Mouse (Mus musculus): ENCODE results near the gene Vars. TPM values are rescaled to one million over a fixed set of nuclear protein-coding genes. Genes with fewer than 3 reads are reported as not detected.
"Not testable (repeated sequence)": the region's sequence is repeated elsewhere in the genome, so short reads cannot be mapped to it uniquely, and the experiment has no call there.

Vars gene
- total RNA-seq, 2 experiments from 2014 or later = 25.7 to 26.9 TPM

GRCm38 (mm10) chr17:35019894-35020293 lies 19.1 kb downstream of the Vars start:
- intact Hi-C loops (cut with DNase I) = loop anchor here (1.0 to 10.0 kb wide), 3 partner anchors 42 to 215 kb away; partner anchors contain the start of genes Atp6v1g2, Ly6g6d, Ly6g6e and Nfkbil1
- DNase-seq (ENCODE audit: low spot score) = no peak

- intact Hi-C loops (cut with DNase I) = loop anchor here (1.0 to 10.0 kb wide), 3 partner anchors 42 to 214 kb away; partner anchors contain the start of genes Atp6v1g2, Ly6g6d, Ly6g6e and Nfkbil1
- no peak for DNase-seq (ENCODE audit: low spot score)
Observed at GRCm38 (mm10) chr17:35020551-35020950, 19.8 kb downstream of the Vars start.

DNA sequence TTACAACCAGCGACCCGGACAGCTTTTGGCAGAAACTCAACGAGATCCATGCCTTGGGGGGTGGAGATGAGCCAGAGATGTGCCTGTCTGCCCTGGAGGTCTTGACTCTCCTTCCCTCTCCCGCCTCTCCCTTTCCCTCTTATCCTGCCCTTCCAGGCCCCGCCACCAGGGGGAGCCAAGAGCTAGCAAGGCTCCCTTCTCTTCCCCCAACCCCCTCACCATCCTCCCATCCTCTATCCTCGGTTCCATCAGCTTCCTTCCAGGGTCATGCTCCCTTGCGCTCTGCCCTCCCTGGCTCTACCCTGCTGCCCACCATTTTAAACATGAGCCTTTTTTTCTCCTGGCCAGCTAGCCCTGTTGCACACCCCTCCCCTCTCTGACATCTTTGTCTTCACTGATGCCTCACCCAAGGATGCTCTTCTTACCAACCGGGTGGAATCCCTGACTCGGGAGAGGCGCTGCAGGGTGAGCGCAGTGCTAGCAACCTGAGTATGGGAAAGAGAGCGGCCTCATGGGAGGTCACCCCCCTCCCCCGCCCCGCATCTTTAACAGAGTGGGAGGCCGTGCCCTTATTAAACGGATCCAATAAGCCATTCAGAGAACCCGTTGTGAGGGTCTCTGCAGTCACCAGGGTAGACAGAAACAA lies 20.5 kb downstream of the Vars start:
- intact Hi-C loops (cut with DNase I) = loop anchor here (1.0 to 10.0 kb wide), 4 partner anchors 38 to 214 kb away; partner anchors contain the start of genes Atp6v1g2, Ddah2, Ly6g6d and Ly6g6e
- peak; percentile 72 for DNase-seq (ENCODE audit: low spot score)

DNA sequence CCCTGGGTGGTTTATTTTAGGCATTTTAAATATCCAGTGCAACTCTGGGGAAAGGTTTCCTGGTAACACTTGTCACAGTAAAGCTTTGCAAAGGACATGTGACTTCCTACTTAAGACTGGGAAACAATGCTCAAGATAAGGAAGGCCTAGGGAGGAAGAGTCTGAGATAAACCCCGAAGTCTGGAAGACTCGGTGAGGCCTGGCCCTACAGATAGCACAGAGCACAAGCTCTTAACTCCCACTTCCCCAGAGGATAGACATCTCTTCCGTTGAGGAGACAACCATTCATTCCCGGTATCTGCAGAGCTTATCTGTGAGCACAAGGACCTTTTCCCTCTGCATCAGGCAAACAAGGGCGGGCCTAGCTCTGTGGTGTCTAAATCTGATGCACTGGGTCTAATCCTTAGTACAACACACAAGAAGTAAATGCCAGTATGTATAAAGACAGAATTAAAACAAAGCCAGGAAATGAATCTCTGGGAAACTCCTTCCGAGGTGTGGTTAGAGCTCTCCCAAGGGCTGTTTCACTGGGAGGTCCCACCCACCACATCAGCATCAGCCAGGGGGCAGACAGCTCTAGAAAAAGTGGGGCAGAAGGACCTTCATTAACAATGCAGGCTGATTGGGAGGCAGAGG lies 21.2 kb downstream of the Vars start:
- no peak for DNase-seq (ENCODE audit: low spot score)
- intact Hi-C loops (cut with DNase I) = loop anchor here (1.0 to 10.0 kb wide), 5 partner anchors 23 to 213 kb away; partner anchors contain the start of genes Atp6v1g2, Ddah2, Ly6g6d and Ly6g6e

GRCm38 (mm10) chr17:35022541-35023060 lies 21.8 kb downstream of the Vars start:
- intact Hi-C loops (cut with DNase I) = loop anchor here (2.0 to 10.0 kb wide), 3 partner anchors 22 to 212 kb away; partner anchors contain the start of genes Atp6v1g2, Ly6g6d, Ly6g6e and Nfkbil1
- no peak for DNase-seq (ENCODE audit: low spot score)

DNA sequence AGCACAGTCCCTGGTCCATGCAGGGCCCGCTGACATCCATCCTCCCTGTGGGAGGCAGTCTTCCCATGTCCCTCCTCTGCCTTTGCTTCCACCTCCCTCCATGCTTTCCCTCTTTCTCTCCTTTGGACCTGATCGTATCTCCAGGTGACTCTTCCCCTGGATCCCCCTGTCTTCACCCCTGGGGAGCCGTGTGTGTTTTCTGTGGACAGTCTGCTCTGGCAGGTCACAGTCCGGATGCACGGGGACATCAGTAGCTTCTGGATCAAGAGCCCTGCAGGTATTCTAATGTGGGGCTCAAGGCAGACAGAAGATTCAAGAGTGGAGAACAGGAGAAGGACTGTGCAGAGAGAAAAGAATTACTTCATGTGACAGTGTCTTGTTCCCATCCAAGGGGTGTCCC lies 22.4 kb downstream of the Vars start:
- intact Hi-C loops (cut with DNase I) = loop anchor here (2.0 to 10.0 kb wide), 3 partner anchors 22 to 212 kb away; partner anchors contain the start of genes Atp6v1g2, Ly6g6d, Ly6g6e and Nfkbil1
- DNase-seq (ENCODE audit: low spot score) = no peak

- intact Hi-C loops (cut with DNase I) = loop anchor here (2.0 to 10.0 kb wide), 3 partner anchors 21 to 211 kb away; partner anchors contain the start of genes Atp6v1g2, Ly6g6d, Ly6g6e and Nfkbil1
- no peak for DNase-seq (ENCODE audit: low spot score)
Observed at GRCm38 (mm10) chr17:35023756-35024155, 23.0 kb downstream of the Vars start.

DNA sequence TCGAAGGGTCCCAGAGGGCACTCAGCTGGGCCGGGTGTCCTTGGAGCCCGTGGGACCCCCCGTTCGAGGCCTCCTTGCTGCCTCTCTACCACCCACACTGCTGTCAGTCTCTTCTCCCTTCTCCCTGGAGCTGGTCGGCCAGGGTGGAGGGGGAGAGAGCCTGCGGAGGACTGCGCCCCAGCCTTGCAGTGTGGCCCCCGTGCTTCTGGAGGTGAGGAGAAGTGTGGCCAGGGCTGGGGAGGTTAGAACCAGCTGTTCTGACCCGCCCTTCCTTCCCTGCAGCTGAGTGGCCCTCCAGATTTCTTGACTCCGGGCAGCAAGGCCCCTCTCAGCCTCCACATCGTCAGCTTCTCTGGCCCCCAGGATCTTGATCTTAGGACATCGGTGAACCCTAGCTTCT lies 23.5 kb downstream of the Vars start:
- no peak for DNase-seq (ENCODE audit: low spot score)
- intact Hi-C loops (cut with DNase I) = loop anchor here (5.0 to 10.0 kb wide), 2 partner anchors 53 to 211 kb away; partner anchors contain the start of genes Atp6v1g2, Ly6g6d, Ly6g6e and Nfkbil1

DNA sequence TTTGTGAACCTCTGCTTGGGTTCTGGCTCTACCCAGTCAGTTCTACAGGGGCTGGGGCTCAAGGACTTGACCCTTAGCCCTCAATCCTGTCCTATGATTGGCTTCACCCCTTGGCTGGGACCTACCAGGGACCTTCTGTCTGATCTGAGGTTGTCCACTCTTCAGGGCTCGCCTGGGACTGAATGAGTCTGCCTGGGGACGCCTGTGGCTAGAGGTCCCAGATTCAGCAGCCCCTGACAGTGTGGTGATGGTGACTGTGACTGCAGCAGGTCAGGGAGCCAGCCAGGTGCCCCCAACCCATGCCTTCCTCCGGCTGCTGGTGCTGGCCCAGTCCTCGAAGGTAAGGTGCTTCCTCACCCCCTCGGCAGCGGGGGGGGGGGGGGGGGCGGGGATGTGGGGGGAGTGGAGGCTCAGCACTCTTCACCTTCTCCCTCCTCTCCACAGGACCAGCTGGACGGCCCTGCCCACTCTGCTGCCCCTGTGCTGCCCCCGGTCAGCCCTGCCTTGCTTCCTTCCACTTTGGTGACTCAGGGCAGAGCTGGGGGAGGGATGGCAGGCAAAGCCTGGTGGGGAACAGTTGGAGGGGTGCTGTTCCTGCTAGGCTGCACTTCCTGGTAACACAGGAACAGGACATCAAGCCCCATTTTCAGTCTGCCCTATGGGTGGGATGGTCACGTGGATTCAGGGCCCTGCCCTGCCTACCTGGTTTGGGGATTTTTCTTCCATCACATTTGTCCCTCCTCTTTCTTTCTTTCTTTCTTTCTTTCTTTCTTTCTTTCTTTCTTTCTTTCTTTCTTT lies 24.1 kb downstream of the Vars start:
- intact Hi-C loops (cut with DNase I) = loop anchor here (5.0 to 10.0 kb wide), 2 partner anchors 52 to 210 kb away; partner anchors contain the start of genes Atp6v1g2, Ly6g6d, Ly6g6e and Nfkbil1
- no peak for DNase-seq (ENCODE audit: low spot score)

DNA sequence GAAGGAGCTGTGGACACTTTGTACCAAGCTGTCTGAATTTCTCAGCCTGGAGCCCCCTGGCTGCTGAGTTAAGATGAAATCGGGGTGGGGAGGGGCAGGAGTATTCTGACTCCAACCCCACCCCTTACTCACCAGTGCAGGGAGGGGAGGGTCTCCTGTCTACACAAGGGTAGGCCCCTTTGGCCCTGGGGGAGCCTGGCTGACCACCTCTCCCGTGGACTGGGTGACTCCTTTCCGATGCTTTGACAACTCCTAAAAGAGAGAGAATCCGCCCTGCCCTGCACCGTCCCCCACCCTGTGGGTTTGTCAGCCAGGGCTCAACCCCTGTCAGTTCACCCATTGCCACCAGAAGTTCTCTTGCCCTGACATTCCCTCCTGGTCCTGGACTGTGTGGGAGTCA lies 25.4 kb downstream of the Vars start:
- no peak for DNase-seq (ENCODE audit: low spot score)
- intact Hi-C loops (cut with DNase I) = loop anchor here (10.0 kb wide), 1 partner anchor 209 kb away; the partner anchor contains the start of genes Atp6v1g2 and Nfkbil1

GRCm38 (mm10) chr17:35027277-35028068 lies 26.7 kb downstream of the Vars start, which contains the start of gene Sapcd1:
Gene Sapcd1 (minus strand): TSS chr17:35028016.
- intact Hi-C loops (cut with DNase I) = loop anchor here (10.0 kb wide), 1 partner anchor 207 kb away; the partner anchor contains the start of genes Atp6v1g2 and Nfkbil1
- no peak for DNase-seq (ENCODE audit: low spot score)

DNA sequence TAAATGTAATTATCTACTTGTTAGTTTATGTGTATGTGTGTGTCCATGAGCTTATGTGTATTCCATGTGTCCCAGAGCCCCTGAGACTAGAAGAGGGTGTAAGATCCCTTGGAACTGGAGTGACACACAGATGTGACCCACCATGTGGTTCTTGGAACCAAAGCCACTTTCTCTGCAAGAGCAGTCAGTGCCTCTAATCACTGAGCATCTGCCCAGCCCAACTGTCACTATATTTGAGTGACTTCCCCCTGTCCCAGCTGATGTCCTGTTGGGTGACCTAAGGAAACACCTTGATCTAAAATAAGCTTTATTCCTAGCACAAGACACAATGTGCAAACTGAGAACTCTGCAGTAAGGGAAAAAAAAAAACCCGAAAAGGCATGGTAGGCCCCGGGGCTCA lies 27.5 kb downstream of the Vars start:
- no peak for DNase-seq (ENCODE audit: low spot score)
- intact Hi-C loops (cut with DNase I) = loop anchor here (10.0 kb wide), 1 partner anchor 206 kb away; the partner anchor contains the start of genes Atp6v1g2 and Nfkbil1

DNA sequence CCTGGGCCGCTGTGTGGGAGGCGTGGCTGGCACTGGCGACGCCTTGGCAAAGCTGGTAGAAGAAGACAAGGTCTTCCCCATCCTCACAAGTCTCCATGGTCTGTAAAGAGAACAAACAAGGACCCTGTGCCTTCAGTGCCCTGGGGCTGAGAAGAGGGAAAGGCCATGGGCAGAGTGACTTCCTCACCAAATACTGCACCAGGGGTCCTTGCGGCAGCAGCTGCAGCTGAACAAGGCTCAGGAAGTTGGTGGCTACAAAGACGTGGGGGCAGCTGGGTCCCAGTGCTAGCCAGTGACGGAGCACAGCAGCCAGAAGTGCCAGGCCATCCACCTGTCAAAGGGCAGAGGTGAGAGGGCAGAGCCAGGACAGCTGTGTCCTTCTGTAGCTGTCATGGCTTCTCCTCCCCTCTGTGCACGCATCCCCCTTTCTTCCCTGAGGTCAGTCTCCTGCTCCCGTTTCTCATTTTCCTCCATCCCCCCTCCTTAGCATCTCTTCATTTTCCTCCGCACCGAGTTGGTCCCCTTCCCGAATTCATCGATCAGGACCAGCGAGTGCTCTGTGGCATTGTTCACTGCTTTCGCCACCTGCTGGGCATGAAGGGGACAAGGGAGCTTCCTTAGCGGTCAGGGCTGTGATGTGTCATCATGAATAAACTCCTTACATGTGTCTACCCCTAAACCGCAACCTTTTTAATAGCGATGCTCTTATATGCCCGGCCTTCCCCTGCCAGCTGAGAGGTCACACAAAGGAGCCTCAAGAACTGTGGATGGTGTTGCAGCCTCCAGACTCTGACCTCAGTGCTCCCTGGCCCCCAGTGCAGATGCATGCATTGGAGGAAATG lies 29.1 kb downstream of the Vars start:
- intact Hi-C loops (cut with DNase I) = loop anchor here (10.0 kb wide), 1 partner anchor 205 kb away; the partner anchor contains the start of genes Atp6v1g2 and Nfkbil1
- DNase-seq (ENCODE audit: low spot score) = no peak

- intact Hi-C loops (cut with DNase I) = no loop called here
- DNase-seq (ENCODE audit: low spot score) = no peak
Observed at GRCm38 (mm10) chr17:35031272-35031671, 30.5 kb downstream of the Vars start.

- intact Hi-C loops (cut with DNase I) = no loop called here
- no peak for DNase-seq (ENCODE audit: low spot score)
Observed at GRCm38 (mm10) chr17:35031880-35032279, 31.1 kb downstream of the Vars start.

- no peak for DNase-seq (ENCODE audit: low spot score)
- intact Hi-C loops (cut with DNase I) = no loop called here
Observed at GRCm38 (mm10) chr17:35032323-35032870, 31.6 kb downstream of the Vars start.

- intact Hi-C loops (cut with DNase I); DNase-seq (ENCODE audit: low spot score): not testable (repeated sequence)
Observed at GRCm38 (mm10) chr17:35033703-35034102, 32.9 kb downstream of the Vars start.
